Mouse (Mus musculus): ENCODE results near the gene Sod3. TPM values are rescaled to one million over a fixed set of nuclear protein-coding genes. Genes with fewer than 3 reads are reported as not detected.

Gene Sod3
- polyA plus RNA-seq, 1 experiment from 2014 or later: 2.4 TPM

- ATAC-seq: no peak
- no peaks in the 10 kb centered on the region for H3K27me3 ChIP-seq
- in situ Hi-C loops (cut with MboI; ENCODE audit: low pct_unique_long_range_greater_than_20kb): no loop called here
- no peak for TF ChIP-seq CTCF (IDR thresholded peaks at IDR 0.05)
- no peak for DNase-seq (ENCODE audit: low read depth, low spot score)
- ChIA-PET POLR2A (interaction anchor here (0.6 kb wide), 1 partner anchor 294 kb away, joined by 3 read pairs; no protein-coding TSS in a partner anchor), CTCF (no interaction called here)
Observed at GRCm38 (mm10) chr5:52411567-52411966, 48.0 kb downstream of the Sod3 start.

GRCm38 (mm10) chr5:52415193-52415592, 51.6 kb downstream of the Sod3 start:
- POLR2A ChIA-PET: interaction anchor here (0.6 kb wide), 1 partner anchor 1548 kb away, joined by 3 read pairs; no protein-coding TSS in a partner anchor
- TF ChIP-seq CTCF (IDR thresholded peaks at IDR 0.05): no peak
- DNase-seq (ENCODE audit: low read depth, low spot score): no peak
- H3K27me3 ChIP-seq: no peaks in the 10 kb centered on the region
- CTCF ChIA-PET: no interaction called here
- in situ Hi-C loops (cut with MboI; ENCODE audit: low pct_unique_long_range_greater_than_20kb): no loop called here
- no peak for ATAC-seq

GRCm38 (mm10) chr5:52415917-52416316, 52.3 kb downstream of the Sod3 start:
- ATAC-seq: no peak
- POLR2A ChIA-PET: no interaction called here
- in situ Hi-C loops (cut with MboI; ENCODE audit: low pct_unique_long_range_greater_than_20kb): no loop called here

GRCm38 (mm10) chr5:52416485-52416884, 52.9 kb downstream of the Sod3 start:
- CTCF ChIA-PET: interaction anchor here (1.6 kb wide), 1 partner anchor 15 kb away, joined by 4 read pairs; no protein-coding TSS in a partner anchor
- H3K27me3 ChIP-seq: no peaks in the 10 kb centered on the region
- ATAC-seq: no peak
- no peak for DNase-seq (ENCODE audit: low read depth, low spot score)
- no peak for TF ChIP-seq CTCF (IDR thresholded peaks at IDR 0.05)
- in situ Hi-C loops (cut with MboI; ENCODE audit: low pct_unique_long_range_greater_than_20kb): no loop called here
- POLR2A ChIA-PET: no interaction called here

More at GRCm38 (mm10) chr5:52415917-52416316, 52.3 kb downstream of the Sod3 start:
- no peak for DNase-seq (ENCODE audit: low read depth, low spot score)
- CTCF ChIA-PET: no interaction called here
- no peaks in the 10 kb centered on the region for H3K27me3 ChIP-seq
- TF ChIP-seq CTCF (IDR thresholded peaks at IDR 0.05): no peak

Other genes with a start within 250 kb of the Sod3 start
- gene Dhx15, start 173.3 kb upstream of the Sod3 start, polyA plus RNA-seq (2021): 161 TPM
- 10.2 TPM for gene Ccdc149, start 107.7 kb downstream of the Sod3 start, polyA plus RNA-seq (2021)
- 0.39 TPM for gene Lgi2, start 202.7 kb downstream of the Sod3 start, polyA plus RNA-seq (2021)

Measured in Patski (cell line).